In genomic region chr14:118712889-118713288, GRCm38 (mm10) we compare ENCODE assay signal across 9 mouse cellular contexts. TPM values are rescaled to one million over a fixed set of nuclear protein-coding genes. Genes with fewer than 3 reads are reported as not detected.
DNase-seq lines count a peak whose midpoint lies in the region; ATAC-seq and TF ChIP-seq lines count a peak whose summit lies in the region.
"Had no signal": no experiment of that assay in that cellular context is flagged by ENCODE, and none has a peak within 500 bp of the region (broad histone marks: within the 10 kb centered on the region; RNA-seq: fewer than 3 reads in every experiment).

No protein-coding gene starts in this region.

- no peak for DNase-seq in heart, postnatal 0 days (ENCODE audit: low spot score)
- DNase-seq in heart, adult 8-10 months (ENCODE audit: low spot score) = no peak
- no peak for DNase-seq in intestine, embryonic 14.5 days (ENCODE audit: low spot score)
- no peak for DNase-seq in left cerebral cortex, adult 18-20 months (ENCODE audit: low spot score in 2 of 2)
- DNase-seq in spleen, postnatal 14 days (ENCODE audit: low spot score in 2 of 2) = no peak

- peaks cover 16% of the 10 kb centered on the region for H3K4me1 ChIP-seq in heart, postnatal 0 days (ENCODE audit: control insufficient read depth, insufficient read depth)
- peaks cover 17% of the 10 kb centered on the region for H3K4me1 ChIP-seq in embryonic facial prominence, embryonic 12.5 days
- H3K4me1 ChIP-seq in intestine, embryonic 14.5 days (replicated peaks; ENCODE audit: control insufficient read depth, insufficient read depth, low read length) = 0 out of 2 replicates have a peak, but pooled peaks cover 7% of the 10 kb centered on the region
- H3K4me1 ChIP-seq in midbrain, embryonic 15.5 days = peaks cover 22% of the 10 kb centered on the region

- TF ChIP-seq EP300 in heart, postnatal 0 days (IDR thresholded peaks at IDR 0.05; ENCODE audit: low read depth) = no peak

- H3K36me3 ChIP-seq in heart, postnatal 0 days (replicated peaks; ENCODE audit: control insufficient read depth, insufficient read depth, low read length) = no peaks in the 10 kb centered on the region
- no peaks in the 10 kb centered on the region for H3K36me3 ChIP-seq in embryonic facial prominence, embryonic 12.5 days
- H3K36me3 ChIP-seq in intestine, embryonic 14.5 days (ENCODE audit: control insufficient read depth, insufficient read depth, low read length) = no peaks in the 10 kb centered on the region
- H3K36me3 ChIP-seq in midbrain, embryonic 15.5 days (replicated peaks) = no peaks in the 10 kb centered on the region
- H3K36me3 ChIP-seq: G1E had no signal

- WGBS in heart, postnatal 0 days = 71% methylated on average over 5 of the region's 5 CpGs
- WGBS in embryonic facial prominence, embryonic 12.5 days = 38% methylated on average over 5 of the region's 5 CpGs
- WGBS in intestine, embryonic 14.5 days = 67% methylated on average over 5 of the region's 5 CpGs
- WGBS in midbrain, embryonic 15.5 days = 49% methylated on average over 5 of the region's 5 CpGs

- peak overlapping the region; percentile 34; the same call in 1 of the 2 replicates for H3K4me3 ChIP-seq in heart, postnatal 0 days (ENCODE audit: low read depth, low read length)
- H3K4me3 ChIP-seq in embryonic facial prominence, embryonic 12.5 days = no peak overlapping the region; the same call in 1 of the 2 replicates
- H3K4me3 ChIP-seq in intestine, embryonic 14.5 days (ENCODE audit: low read depth, low read length) = no peak overlapping the region
- peak overlapping the region; percentile 29; the same call in 1 of the 2 replicates for H3K4me3 ChIP-seq in midbrain, embryonic 15.5 days

- H3K4me2 ChIP-seq in heart, postnatal 0 days (ENCODE audit: low read depth, low read length) = peak overlapping the region; percentile 60; the same call in 1 of the 2 replicates
- peak overlapping the region; percentile 53 for H3K4me2 ChIP-seq in embryonic facial prominence, embryonic 12.5 days (replicated peaks)
- peak overlapping the region; percentile 52 for H3K4me2 ChIP-seq in intestine, embryonic 14.5 days (ENCODE audit: low read length)
- H3K4me2 ChIP-seq in midbrain, embryonic 15.5 days = peak overlapping the region; percentile 66

- H3K9ac ChIP-seq in heart, postnatal 0 days (replicated peaks; ENCODE audit: low read depth, low read length) = no peak overlapping the region
- H3K9ac ChIP-seq in embryonic facial prominence, embryonic 12.5 days = no peak overlapping the region
- no peak overlapping the region for H3K9ac ChIP-seq in intestine, embryonic 14.5 days (ENCODE audit: low read length)
- no peak overlapping the region for H3K9ac ChIP-seq in midbrain, embryonic 15.5 days

- no peak overlapping the region for H3K27ac ChIP-seq in heart, postnatal 0 days (ENCODE audit: low read depth)
- H3K27ac ChIP-seq in embryonic facial prominence, embryonic 12.5 days = no peak overlapping the region
- no peak overlapping the region for H3K27ac ChIP-seq in intestine, embryonic 14.5 days (ENCODE audit: low read depth)
- no peak overlapping the region for H3K27ac ChIP-seq in midbrain, embryonic 15.5 days

- ATAC-seq in heart, postnatal 0 days (ENCODE audit: insufficient read depth, low read depth) = no peak
- no peak for ATAC-seq in embryonic facial prominence, embryonic 12.5 days (ENCODE audit: insufficient number of reproducible peaks, insufficient read depth, low FRiP score, low TSS enrichment)
- no peak for ATAC-seq in intestine, embryonic 14.5 days (replicated peaks; ENCODE audit: low FRiP score, low TSS enrichment, low read depth)
- no peak for ATAC-seq in midbrain, embryonic 15.5 days (replicated peaks)
- no peak for ATAC-seq in megakaryocyte-erythroid progenitor cell, adult 5-6 weeks (replicated peaks; ENCODE audit: low FRiP score, low TSS enrichment, poor library complexity, severe bottlenecking)

- H3K9me3 ChIP-seq in heart, postnatal 0 days (replicated peaks; ENCODE audit: control insufficient read depth, low read length) = no peaks in the 10 kb centered on the region
- H3K9me3 ChIP-seq in embryonic facial prominence, embryonic 12.5 days = no peaks in the 10 kb centered on the region
- no peaks in the 10 kb centered on the region for H3K9me3 ChIP-seq in intestine, embryonic 14.5 days (ENCODE audit: control insufficient read depth, low read length)
- no peaks in the 10 kb centered on the region for H3K9me3 ChIP-seq in midbrain, embryonic 15.5 days
- H3K9me3 ChIP-seq: G1E had no signal

- no peak for TF ChIP-seq CTCF in heart, postnatal 0 days (IDR thresholded peaks at IDR 0.05; ENCODE audit: low read depth)

- H3K27me3 ChIP-seq in heart, postnatal 0 days (ENCODE audit: control insufficient read depth, insufficient read depth, low read length) = no peaks in the 10 kb centered on the region
- H3K27me3 ChIP-seq in embryonic facial prominence, embryonic 12.5 days = 0 out of 2 replicates have a peak, but pooled peaks cover 5% of the 10 kb centered on the region
- H3K27me3 ChIP-seq in intestine, embryonic 14.5 days (replicated peaks; ENCODE audit: control insufficient read depth, insufficient read depth, low read length) = 0 out of 2 replicates have a peak, but pooled peaks cover 3% of the 10 kb centered on the region
- no peaks in the 10 kb centered on the region; the same call in 1 of the 2 replicates for H3K27me3 ChIP-seq in midbrain, embryonic 15.5 days (replicated peaks)

RNA-seq across cellular contexts. Expression of gene Abcc4, which starts 6.9 kb away (rescaled TPM):
- total RNA-seq in heart, postnatal 0 days (2014; rRNA removed; ENCODE audit: low replicate concordance) = 2.0 and 2.6 TPM in 2 replicates
- 0.82 and 0.83 TPM in 2 replicates for polyA plus RNA-seq in heart, postnatal 0 days (2015; fragmentation: Nextera tagmentation; extraction: Ambion mirVana)
- 1 to 10 TPM; 7.4 to 9.9 (median 8.5) TPM for total RNA-seq in heart, adult 8-10 months (2022)
- 2.3 and 2.8 TPM in 2 replicates for polyA plus RNA-seq in embryonic facial prominence, embryonic 12.5 days (2016; fragmentation: Nextera tagmentation; extraction: Ambion mirVana)
- polyA plus RNA-seq in intestine, embryonic 14.5 days (2014; fragmentation: Nextera tagmentation; extraction: Ambion mirVana) = 3.5 and 4.4 TPM in 2 replicates
- 1.6 and 1.8 TPM in 2 replicates for polyA plus RNA-seq in midbrain, embryonic 15.5 days (2015; fragmentation: Nextera tagmentation; extraction: Ambion mirVana)
- total RNA-seq in left cerebral cortex, adult 18-20 months (2021) = 1 to 10 TPM; 8.4 to 9.8 TPM
- total RNA-seq in megakaryocyte-erythroid progenitor cell, adult 5-6 weeks (2014; fragmentation: Nextera tagmentation) = 20.5 and 25.4 TPM in 2 replicates
- 12.2 and 15.6 TPM in 2 replicates for total RNA-seq in megakaryocyte-erythroid progenitor cell, adult 5-6 weeks (2017)

Comparison
In these comparisons a context has a peak if more than half of its experiments do, and no peak if none do; other contexts are left out.
1. H3K4me3 ChIP-seq: peak in heart, postnatal 0 days (single experiment) and midbrain, embryonic 15.5 days (single experiment); none in embryonic facial prominence, embryonic 12.5 days (single experiment) and intestine, embryonic 14.5 days (single experiment).
2. Peak in every context shown above with its lines, with median percentiles within 50 percentile points of each other: H3K4me2 ChIP-seq.